Mouse (Mus musculus) adipocyte (in vitro differentiated cells): ENCODE measurements at regions not wholly inside any gene's neighbourhood (a gene's known extent, or its start where the extent isn't known, plus 50 kb on each side); places are given as distances from the start of the nearest gene placed in this dataset.

Experiments
- DNase-seq: peaks from one replicate; pipeline ENCODE4 v3.0.0-alpha.2; 2016; ENCODE audit warnings: low spot score

DNA sequence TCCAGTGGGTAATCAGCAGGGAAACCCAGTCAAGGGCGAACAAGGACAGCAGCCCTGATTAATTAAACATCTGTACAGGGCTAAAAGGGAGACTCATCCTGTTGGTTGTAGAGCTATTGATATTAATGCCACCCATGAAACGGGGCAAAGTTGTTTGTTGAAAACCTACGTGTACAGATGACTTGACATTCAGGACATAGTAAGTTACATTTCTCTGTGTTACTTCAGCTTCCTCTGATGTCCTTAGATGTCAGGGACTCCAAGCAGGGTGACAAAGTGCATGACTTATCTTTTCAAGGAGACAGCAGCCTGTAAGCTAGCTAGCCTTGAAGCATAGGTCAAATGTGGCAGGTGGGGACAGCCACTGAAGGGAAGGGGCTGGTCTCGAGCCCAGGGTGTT, 390.5 kb downstream of the Ccdc171 start:
- no peak for DNase-seq

- no peak for DNase-seq
Observed at GRCm38 (mm10) chr4:83917009-83917408, 391.7 kb downstream of the Ccdc171 start.

DNA sequence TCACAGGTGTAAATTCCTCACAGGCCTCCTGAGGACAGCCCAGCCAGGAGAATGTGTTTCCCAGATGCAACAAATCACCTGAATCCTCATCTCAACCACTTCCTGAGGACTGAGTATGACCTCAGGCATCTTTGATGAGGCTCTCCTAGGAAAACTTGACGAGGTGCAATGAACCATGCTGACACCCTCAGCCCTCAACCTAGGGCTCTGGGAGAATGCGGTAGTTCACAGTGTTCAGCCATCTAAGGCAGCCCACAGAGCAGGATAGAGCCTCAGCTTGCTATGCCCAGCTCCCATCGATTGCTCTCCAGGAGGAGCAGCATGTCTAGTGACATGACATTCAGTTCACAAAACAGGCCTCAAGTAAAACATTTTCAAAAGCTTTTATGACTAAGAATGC, 392.7 kb downstream of the Ccdc171 start:
- DNase-seq = no peak

GRCm38 (mm10) chr4:83919041-83919440, 393.7 kb downstream of the Ccdc171 start:
- DNase-seq = peak; percentile 42

DNA sequence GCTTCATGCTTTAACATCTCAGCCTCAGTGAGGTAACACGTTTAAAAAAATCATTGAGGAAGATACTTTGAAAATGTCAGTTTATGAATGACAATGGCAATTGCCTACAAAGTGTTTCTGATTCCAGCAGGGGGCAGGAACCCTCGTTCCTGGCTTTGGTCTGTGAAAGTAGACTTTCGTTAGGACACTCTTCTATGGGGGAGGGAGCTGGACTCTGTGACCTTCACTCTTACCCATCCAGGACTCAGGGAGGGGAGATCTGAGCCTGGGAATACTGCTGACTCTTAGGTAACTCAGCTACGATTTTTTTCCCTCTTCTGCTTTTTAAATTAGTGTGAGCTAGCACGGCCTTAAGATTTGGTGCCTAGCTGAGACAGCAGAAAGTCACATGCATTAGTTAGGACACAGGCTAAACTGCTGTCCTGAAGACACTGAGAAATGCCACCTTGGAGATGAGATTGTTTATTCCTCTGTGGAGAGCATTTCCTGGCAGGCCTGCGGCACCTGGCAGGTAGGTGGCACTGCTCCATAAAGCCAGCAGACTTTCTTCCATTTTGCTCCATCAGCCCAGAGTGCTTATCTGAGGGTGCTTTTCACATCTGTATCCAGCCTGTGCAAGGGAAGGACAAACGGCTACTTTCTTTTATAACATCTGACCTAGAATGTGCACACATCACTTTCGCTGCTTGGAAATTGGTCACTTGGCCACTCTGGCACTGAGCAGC, 399.9 kb downstream of the Ccdc171 start:
- DNase-seq = peak; percentile 4

GRCm38 (mm10) chr4:83926195-83926731, 400.9 kb downstream of the Ccdc171 start:
- no peak for DNase-seq

GRCm38 (mm10) chr4:83931897-83932654, 406.7 kb downstream of the Ccdc171 start:
- DNase-seq = no peak

- no peak for DNase-seq
Observed at GRCm38 (mm10) chr4:83941693-83942092, 416.3 kb downstream of the Ccdc171 start.

GRCm38 (mm10) chr4:83949612-83950011, 424.3 kb downstream of the Ccdc171 start:
- peak; percentile 37 for DNase-seq

DNA sequence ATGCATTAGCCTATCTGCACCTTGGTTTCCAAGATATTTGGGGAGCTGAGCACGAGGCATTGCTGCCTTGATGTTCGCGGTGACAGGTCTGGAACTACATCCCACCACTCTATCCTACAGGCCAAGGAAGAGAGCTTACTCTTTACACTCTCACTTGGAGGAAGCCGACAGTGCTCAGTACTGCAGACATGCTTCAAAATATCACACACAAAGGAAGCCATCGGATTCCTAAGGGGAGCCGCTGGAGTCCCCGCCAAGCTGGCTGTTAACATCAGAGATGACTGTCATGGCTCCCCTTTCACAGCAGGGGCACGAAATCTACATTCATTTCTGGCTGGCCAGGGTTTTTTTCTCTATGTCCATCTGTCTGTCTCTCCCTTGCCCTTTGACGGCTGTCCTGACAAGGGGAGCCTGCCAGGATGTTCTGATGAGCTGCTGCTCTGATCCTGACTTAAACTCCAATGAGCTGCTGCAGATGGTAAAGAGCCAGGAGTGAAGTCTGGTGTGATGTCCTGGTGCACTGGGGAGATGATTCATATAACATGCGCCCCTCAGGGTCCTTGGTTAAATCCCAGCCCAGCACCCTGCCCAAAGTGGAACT, 425.6 kb downstream of the Ccdc171 start:
- DNase-seq = no peak

DNA sequence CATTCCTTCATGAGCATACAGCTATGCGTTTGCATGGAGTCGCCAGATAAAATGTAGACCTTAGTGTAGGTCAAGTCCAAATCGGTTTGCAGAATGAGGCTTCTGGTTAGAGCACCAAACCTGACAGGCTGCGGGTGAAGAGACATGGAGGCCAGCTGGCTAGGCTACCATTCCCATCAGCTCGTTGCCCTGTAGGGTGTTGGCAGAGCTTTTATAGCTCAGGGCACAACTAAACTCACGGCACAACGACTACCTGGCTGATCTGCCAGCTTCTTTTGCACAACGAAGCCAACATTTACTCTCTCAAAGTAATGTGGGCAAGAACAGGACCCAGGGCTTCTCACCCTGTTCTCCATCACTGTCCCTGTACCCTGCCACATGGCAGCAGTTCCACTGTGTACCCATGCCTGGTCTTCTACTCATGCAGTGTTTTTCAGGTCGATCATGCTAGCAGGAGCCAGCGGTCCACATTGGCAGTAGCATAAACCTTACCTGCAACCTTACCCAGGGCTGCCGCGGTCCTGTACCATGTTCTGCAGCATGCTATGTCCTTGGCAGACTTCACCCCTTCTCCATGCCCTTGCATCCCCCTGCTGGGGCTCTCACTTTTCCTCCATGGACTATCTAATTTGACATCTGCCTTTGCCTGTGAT, 431.0 kb downstream of the Ccdc171 start:
- DNase-seq = no peak

DNA sequence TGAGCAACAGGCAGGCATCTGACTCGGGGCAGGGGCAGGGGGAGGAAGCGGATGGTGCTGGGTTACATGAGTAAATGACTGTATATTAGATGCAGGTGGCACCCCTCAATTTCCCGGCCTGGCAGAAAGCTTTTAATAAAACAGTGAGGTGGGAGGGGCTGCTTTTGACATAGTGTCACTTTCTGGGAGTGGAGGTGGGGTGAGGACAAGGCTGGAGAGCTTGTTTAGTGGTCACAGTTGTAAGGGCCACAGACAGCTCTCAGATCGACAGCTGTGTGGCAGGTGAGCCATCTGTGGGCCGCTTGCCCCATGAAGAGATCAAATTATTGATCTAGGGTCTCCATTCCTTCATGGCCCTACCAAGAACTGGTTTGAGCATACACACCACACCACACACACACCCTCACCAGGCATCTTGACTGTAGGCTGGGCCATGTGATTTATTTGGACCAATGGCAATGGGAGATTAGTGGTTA, 431.9 kb downstream of the Ccdc171 start:
- DNase-seq = no peak

DNA sequence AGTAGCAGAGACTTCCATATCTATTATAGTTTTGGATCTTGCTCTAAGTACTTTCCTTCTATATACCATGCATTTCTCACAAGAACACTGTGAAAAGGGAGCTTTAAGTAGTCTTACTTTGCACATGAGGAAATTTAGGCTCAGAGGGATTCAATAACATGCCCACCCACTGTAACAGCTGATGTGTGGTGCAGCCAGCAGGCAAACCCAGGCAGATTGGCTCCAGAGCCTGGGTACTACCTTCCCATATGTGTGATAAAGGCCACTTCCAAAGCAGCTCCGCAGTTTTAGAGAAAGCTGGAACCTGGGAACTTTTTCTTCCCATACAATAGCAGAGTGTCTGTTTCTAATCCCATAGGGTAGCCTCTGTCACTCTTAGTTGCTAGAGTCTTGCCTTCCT, 441.6 kb downstream of the Ccdc171 start:
- no peak for DNase-seq

DNA sequence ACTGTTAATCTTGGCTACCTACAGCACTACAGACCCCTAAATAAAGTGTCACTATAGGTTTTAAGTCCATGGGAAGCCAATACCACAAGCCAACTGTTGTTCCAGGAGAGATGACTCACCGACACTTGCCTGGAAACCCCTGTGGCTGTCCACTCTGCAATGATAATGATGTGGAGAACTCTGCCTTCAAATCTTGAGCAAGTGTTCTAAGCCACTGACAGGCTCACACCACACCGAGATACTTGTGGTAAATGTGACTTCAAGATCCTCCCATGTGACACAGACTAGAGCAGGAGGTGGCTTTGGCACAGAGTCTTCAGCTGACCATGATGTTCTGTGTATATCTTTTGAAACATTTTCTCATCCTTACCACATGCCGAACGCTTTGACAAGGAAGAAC, 447.8 kb downstream of the Ccdc171 start:
- DNase-seq = no peak

DNA sequence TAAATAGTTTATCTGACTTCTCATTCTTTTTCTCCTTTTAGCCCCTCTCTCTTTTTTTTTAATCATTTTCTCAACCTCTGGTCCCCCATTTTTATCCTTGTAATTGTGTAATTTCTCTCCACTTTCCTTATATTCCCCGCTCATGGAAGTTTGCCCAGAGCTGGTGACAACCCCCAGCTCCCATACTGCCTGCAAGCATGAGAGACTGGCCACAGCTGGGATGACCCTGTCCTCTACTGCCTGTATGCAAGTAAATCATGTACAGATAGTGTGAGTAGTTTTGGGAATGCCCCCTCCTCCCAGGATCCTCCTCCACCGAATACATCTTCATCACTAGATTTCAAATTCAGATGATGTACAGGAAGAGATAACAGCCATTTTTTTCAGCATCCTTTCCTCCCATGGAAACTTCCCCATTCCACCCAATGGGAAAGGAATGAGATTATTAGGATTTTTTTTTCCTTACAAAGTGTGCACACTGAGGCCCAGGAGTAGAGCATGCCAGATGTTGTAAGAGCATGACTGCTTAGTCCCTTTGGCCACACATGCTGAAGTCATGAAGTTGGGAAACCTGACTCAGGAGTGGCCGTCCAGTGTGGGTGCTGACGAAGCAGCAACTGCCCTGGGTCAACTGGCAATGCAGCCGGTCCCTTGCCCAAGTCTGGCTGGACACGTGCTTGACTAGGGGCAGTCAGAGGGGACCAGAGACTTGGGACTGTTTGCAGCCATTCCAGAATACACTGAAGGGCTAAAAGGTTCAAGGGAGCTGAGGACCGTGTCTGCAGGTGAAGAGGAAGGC, 449.1 kb downstream of the Ccdc171 start:
- peak; percentile 48 for DNase-seq

GRCm38 (mm10) chr4:83975569-83975968, 450.2 kb downstream of the Ccdc171 start:
- DNase-seq = no peak

DNA sequence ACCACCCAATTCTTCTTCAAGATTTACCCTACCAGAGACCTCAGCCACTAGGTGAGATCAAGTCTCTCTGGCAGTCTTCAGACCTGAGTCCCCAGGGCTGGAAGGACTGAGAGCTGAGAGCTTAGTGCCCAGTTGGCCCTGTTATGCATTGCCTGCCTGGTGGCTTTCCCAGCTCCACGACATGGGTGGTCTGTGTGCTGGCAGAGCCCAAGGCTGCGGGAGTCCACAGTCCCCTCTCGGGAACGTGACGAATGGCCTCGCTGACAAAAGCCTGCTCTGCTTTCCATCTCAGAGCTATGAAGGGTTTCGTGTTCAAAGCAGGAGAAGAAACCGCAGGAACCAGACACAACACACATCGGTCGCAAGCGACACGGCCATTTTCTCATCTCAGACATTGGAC, 450.7 kb downstream of the Ccdc171 start:
- no peak for DNase-seq

GRCm38 (mm10) chr4:83979088-83979487, 453.7 kb downstream of the Ccdc171 start:
- no peak for DNase-seq

DNA sequence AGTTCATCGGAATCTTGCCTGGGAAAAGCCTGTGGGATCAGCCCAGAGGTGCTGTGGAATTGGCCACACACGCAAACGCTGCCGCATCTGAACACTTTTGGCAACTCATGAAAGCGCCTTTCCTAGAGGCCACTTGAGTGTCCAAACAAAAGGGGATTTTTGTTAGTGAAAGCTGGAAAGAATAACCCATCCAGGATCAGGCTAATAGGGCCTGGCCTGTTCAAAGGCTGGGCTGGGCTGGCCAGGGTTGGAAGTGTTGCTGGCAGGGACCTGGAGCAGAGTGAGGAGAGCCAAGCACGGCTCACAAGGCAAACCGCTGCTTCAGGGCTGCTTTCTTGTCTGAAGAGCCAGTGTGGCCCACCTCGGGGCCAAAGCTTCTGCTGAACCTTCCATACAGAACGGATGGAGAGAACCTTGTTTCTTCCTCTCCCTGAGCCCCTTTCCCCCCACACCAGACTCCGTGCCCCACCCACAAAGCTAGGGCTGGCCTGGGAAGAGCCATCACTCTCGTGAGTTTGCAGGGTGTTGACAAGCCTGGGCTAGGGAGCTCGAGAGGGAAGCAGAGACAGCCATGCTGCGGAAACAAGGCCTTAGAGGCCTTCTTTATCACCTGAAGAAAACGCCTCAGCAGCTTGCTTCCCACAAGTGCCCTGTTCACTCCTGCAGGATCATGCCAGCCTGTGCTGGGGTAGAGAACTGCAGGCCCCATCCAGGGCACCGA, 459.5 kb downstream of the Ccdc171 start:
- DNase-seq = no peak

- no peak for DNase-seq
Observed at GRCm38 (mm10) chr4:83985451-83985850, 460.1 kb downstream of the Ccdc171 start.
